10 mouse cellular contexts compared by ENCODE assay signal in genomic region chr10:20123401-20123800, GRCm38 (mm10). TPM values are rescaled to one million over a fixed set of nuclear protein-coding genes. Genes with fewer than 3 reads are reported as not detected.
DNase-seq lines count a peak whose midpoint lies in the region; ATAC-seq lines count a peak whose summit lies in the region.
"Had no signal": no experiment of that assay in that cellular context is flagged by ENCODE, and none has a peak within 500 bp of the region (broad histone marks: within the 10 kb centered on the region; RNA-seq: fewer than 3 reads in every experiment).

No protein-coding gene starts in this region.

- H3K4me3 ChIP-seq in limb, embryonic 13.5 days, result no peak overlapping the region
- H3K4me3 ChIP-seq in limb, embryonic 10.5 days, result no peak overlapping the region
- no peak overlapping the region for H3K4me3 ChIP-seq in macrophage (ENCODE audit: inconsistent target)
- H3K4me3 ChIP-seq: embryonic facial prominence, embryonic 13.5 days; limb, embryonic 15.5 days had no signal

- no peaks in the 10 kb centered on the region for H3K79me2 ChIP-seq in macrophage (ENCODE audit: inconsistent target)

- no peaks in the 10 kb centered on the region for H3K27me3 ChIP-seq in limb, embryonic 13.5 days
- H3K27me3 ChIP-seq in limb, embryonic 10.5 days (ENCODE audit: low read depth, poor library complexity, severe bottlenecking), result no peaks in the 10 kb centered on the region
- H3K27me3 ChIP-seq: embryonic facial prominence, embryonic 13.5 days; limb, embryonic 15.5 days had no signal

- no peak for DNase-seq in limb, embryonic 10.5 days (ENCODE audit: low spot score)
- DNase-seq in adrenal gland, adult 8-10 months, result peak; percentile 34
- DNase-seq in heart, postnatal 4 days, result peak; percentile 23
- peak; percentile 77 for DNase-seq in thymus, postnatal 14 days
- DNase-seq in B cell, adult 2 months, result no peak
- no peak for DNase-seq in urinary bladder, postnatal 10 days (ENCODE audit: low spot score)

- no peaks in the 10 kb centered on the region for H3K9me3 ChIP-seq in limb, embryonic 13.5 days
- H3K9me3 ChIP-seq in limb, embryonic 10.5 days (replicated peaks), result no peaks in the 10 kb centered on the region
- H3K9me3 ChIP-seq: embryonic facial prominence, embryonic 13.5 days; limb, embryonic 15.5 days had no signal

- H3K4me2 ChIP-seq in limb, embryonic 13.5 days (replicated peaks), result no peak overlapping the region
- H3K4me2 ChIP-seq: embryonic facial prominence, embryonic 13.5 days; limb, embryonic 15.5 days had no signal

- peaks cover 5% of the 10 kb centered on the region; the same call in 1 of the 2 replicates for H3K36me3 ChIP-seq in limb, embryonic 13.5 days
- H3K36me3 ChIP-seq in limb, embryonic 10.5 days, result no peaks in the 10 kb centered on the region
- H3K36me3 ChIP-seq in macrophage (ENCODE audit: inconsistent target), result 0 out of 2 replicates have a peak, but pooled peaks cover 7% of the 10 kb centered on the region
- H3K36me3 ChIP-seq: limb, embryonic 15.5 days had no signal

- no peaks in the 10 kb centered on the region for H3K4me1 ChIP-seq in limb, embryonic 13.5 days
- H3K4me1 ChIP-seq in limb, embryonic 10.5 days, result no peaks in the 10 kb centered on the region
- H3K4me1 ChIP-seq: embryonic facial prominence, embryonic 13.5 days had no signal

- 60% methylated on average over 9 of the region's 9 CpGs for WGBS in limb, embryonic 13.5 days
- WGBS in limb, embryonic 10.5 days, result 74% methylated on average over 9 of the region's 9 CpGs
- WGBS in macrophage (ENCODE audit: missing documents), result 13% methylated on average over 9 of the region's 9 CpGs

- H3K9ac ChIP-seq in limb, embryonic 13.5 days, result no peak overlapping the region
- H3K9ac ChIP-seq: embryonic facial prominence, embryonic 13.5 days; limb, embryonic 15.5 days had no signal

- 0 out of 2 replicates have a peak, but pooled peaks have one; percentile 33 for ATAC-seq in limb, embryonic 13.5 days (ENCODE audit: low FRiP score, low read depth)

- peak overlapping the region; percentile 0; the same call in 1 of the 2 replicates for H3K27ac ChIP-seq in limb, embryonic 13.5 days
- H3K27ac ChIP-seq in limb, embryonic 10.5 days, result no peak overlapping the region
- peak overlapping the region; percentile 53 for H3K27ac ChIP-seq in macrophage
- H3K27ac ChIP-seq: embryonic facial prominence, embryonic 13.5 days; limb, embryonic 15.5 days had no signal

RNA-seq across cellular contexts. Expression of gene Map7, which starts 24.9 kb away (rescaled TPM):
- 4.8 and 5.2 TPM in 2 replicates for polyA plus RNA-seq in limb, embryonic 13.5 days (2015; fragmentation: Nextera tagmentation; extraction: Ambion mirVana)
- polyA plus RNA-seq in limb, embryonic 10.5 days (2016; fragmentation: Nextera tagmentation; extraction: Ambion mirVana), result 1.4 and 3.3 TPM in 2 replicates
- 10 to 100 TPM; 15.5 to 35.4 (median 22.3) TPM for total RNA-seq in adrenal gland, adult 8-10 months (2022)
- total RNA-seq in heart, postnatal 4 days (2021), result 1 to 10 TPM; 9.1 to 9.7 TPM
- total RNA-seq in macrophage (2018; cell fraction: chromatin; rRNA removed), result 10 to 100 TPM in 13 of 26 experiments, 1 to 10 TPM in 12, under 1 TPM in 1; 0.40 to 57.8 (median 8.3) TPM
- 1 to 10 TPM in 13 of 26 experiments, under 1 TPM in 13; 0.18 to 3.9 (median 1.5) TPM for total RNA-seq in macrophage (2018; cell fraction: cytosol; rRNA removed)
- 10 to 100 TPM in 4 of 26 experiments, 1 to 10 TPM in 12, under 1 TPM in 10; 0.22 to 32.6 (median 3.8) TPM for total RNA-seq in macrophage (2018; cell fraction: nucleus; rRNA removed)
- polyA plus RNA-seq in macrophage (2018), result 0.91 to 2.8 TPM (median 2.7 TPM) in 3 replicates

Comparison
In these comparisons a context has a peak if more than half of its experiments do, and no peak if none do; other contexts are left out.
1. DNase-seq: peak in adrenal gland, adult 8-10 months (single experiment), heart, postnatal 4 days (single experiment) and thymus, postnatal 14 days (single experiment); none in limb, embryonic 10.5 days (single experiment), B cell, adult 2 months (0 of 2) and urinary bladder, postnatal 10 days (single experiment).